Mouse (Mus musculus) intestine, embryonic 15.5 days (tissue): ENCODE results near the gene Myo9a. TPM values are rescaled to one million over a fixed set of nuclear protein-coding genes. Genes with fewer than 3 reads are reported as not detected.

Experiments used
- ATAC-seq: fragments of 200-750 bp; cut with Nextera tagmentation; 2 replicates; pipeline ENCODE4 v1.8.0; 2017; ENCODE audit warnings: moderate TSS enrichment, moderate library complexity
- H3K27ac ChIP-seq: fragments of 300-500 bp; sonication (generic); 2 replicates; pipeline ENCODE4 v1.5.1; 2015; ENCODE audit warnings: mild to moderate bottlenecking, inconsistent platforms
- H3K27me3 ChIP-seq: fragments of 300-500 bp; sonication (generic); replicated peaks from 2 replicates; pipeline ENCODE4 v1.6.1; 2015; ENCODE audit warnings: inconsistent platforms
- H3K36me3 ChIP-seq: fragments of 300-500 bp; sonication (generic); 2 replicates; pipeline ENCODE4 v1.6.1; 2015; ENCODE audit warnings: inconsistent platforms
- H3K4me1 ChIP-seq: fragments of 300-500 bp; sonication (generic); replicated peaks from 2 replicates; pipeline ENCODE4 v1.6.1; 2015; ENCODE audit warnings: inconsistent platforms
- H3K4me2 ChIP-seq: fragments of 300-500 bp; sonication (generic); replicated peaks from 2 replicates; pipeline ENCODE4 v1.6.1; 2015; ENCODE audit warnings: mild to moderate bottlenecking, inconsistent platforms
- H3K4me3 ChIP-seq: fragments of 300-500 bp; sonication (generic); replicated peaks from 2 replicates; pipeline ENCODE4 v1.5.1; 2015; ENCODE audit warnings: inconsistent platforms
- H3K9ac ChIP-seq: fragments of 300-500 bp; sonication (generic); 2 replicates; pipeline ENCODE4 v1.6.1; 2015; ENCODE audit warnings: inconsistent platforms
- H3K9me3 ChIP-seq: fragments of 300-500 bp; sonication (generic); 2 replicates; pipeline ENCODE4 v1.6.1; 2016; ENCODE audit warnings: inconsistent platforms
- WGBS: fragments of 180-500 bp; shearing (Covaris S2); methylation state at CpG from one replicate; pipeline ENCODE4 v1.1.7; 2015; 5-methylcytosine and 5-hydroxymethylcytosine counted together
- polyA plus RNA-seq: library from polyadenylated mRNA; unstranded; fragments of >200 nt; fragmentation: Nextera tagmentation; extraction: Ambion mirVana; gene quantifications from 2 replicates; pipeline ENCODE4 v1.2.1, GENCODE M21; 2015

Gene Myo9a
- polyA plus RNA-seq, 1 experiment from 2014 or later: 9.5 TPM

GRCm38 (mm10) chr9:59941885-59942350 is 191.2 kb downstream of the Myo9a start:
- Histone ChIP-seq H3K36me3 (no peaks in the 10 kb centered on the region), H3K4me1 (peaks cover 10% of the 10 kb centered on the region; the same call in 1 of the 2 replicates), H3K9me3 (no peaks in the 10 kb centered on the region), H3K4me2 (peak overlapping the region; percentile 39), H3K9ac (no peak overlapping the region), H3K27me3 (no peaks in the 10 kb centered on the region), H3K27ac (peak overlapping the region; percentile 57), H3K4me3 (no peak overlapping the region)
- 36% methylated on average over 9 of the region's 9 CpGs for WGBS
- 0 out of 2 replicates have a peak, but pooled peaks have one; percentile 32 for ATAC-seq

- H3K27ac ChIP-seq: peak overlapping the region; percentile 20; the same call in 1 of the 2 replicates
- H3K9me3 ChIP-seq: no peaks in the 10 kb centered on the region
- H3K4me2 ChIP-seq: no peak overlapping the region
- peak; percentile 88 for ATAC-seq
- no peak overlapping the region for H3K4me3 ChIP-seq
- WGBS: 31% methylated on average over 5 of the region's 5 CpGs
- H3K27me3 ChIP-seq: no peaks in the 10 kb centered on the region
- H3K9ac ChIP-seq: no peak overlapping the region
- peaks cover 10% of the 10 kb centered on the region for H3K4me1 ChIP-seq
- H3K36me3 ChIP-seq: no peaks in the 10 kb centered on the region
Measured at GRCm38 (mm10) chr9:59942501-59943085, 191.9 kb downstream of the Myo9a start.

- no peaks in the 10 kb centered on the region for H3K36me3 ChIP-seq
- no peaks in the 10 kb centered on the region for H3K27me3 ChIP-seq
- H3K27ac ChIP-seq: no peak overlapping the region
- 91% methylated on average over 6 of the region's 6 CpGs for WGBS
- no peaks in the 10 kb centered on the region for H3K9me3 ChIP-seq
- H3K4me2 ChIP-seq: no peak overlapping the region
- peaks cover 16% of the 10 kb centered on the region for H3K4me1 ChIP-seq
- H3K4me3 ChIP-seq: no peak overlapping the region
- ATAC-seq: no peak
- H3K9ac ChIP-seq: no peak overlapping the region
Measured at GRCm38 (mm10) chr9:59943826-59944225, 193.1 kb downstream of the Myo9a start.

- no peak for ATAC-seq
- Histone ChIP-seq H3K36me3 (no peaks in the 10 kb centered on the region), H3K9ac (no peak overlapping the region), H3K27me3 (no peaks in the 10 kb centered on the region), H3K27ac (no peak overlapping the region), H3K4me1 (peaks cover 17% of the 10 kb centered on the region), H3K4me3 (no peak overlapping the region), H3K9me3 (no peaks in the 10 kb centered on the region), H3K4me2 (no peak overlapping the region)
- 74% methylated on average over 3 of the region's 3 CpGs for WGBS
Measured at GRCm38 (mm10) chr9:59945241-59945640, 194.5 kb downstream of the Myo9a start.

- peak overlapping the region; percentile 22; the same call in 1 of the 2 replicates for H3K27ac ChIP-seq
- peaks cover 13% of the 10 kb centered on the region for H3K4me1 ChIP-seq
- H3K9me3 ChIP-seq: no peaks in the 10 kb centered on the region
- WGBS: 79% methylated on average over 8 of the region's 8 CpGs
- no peaks in the 10 kb centered on the region for H3K36me3 ChIP-seq
- no peak overlapping the region for H3K4me3 ChIP-seq
- peak overlapping the region; percentile 11; the same call in 1 of the 2 replicates for H3K4me2 ChIP-seq
- no peak for ATAC-seq
- no peak overlapping the region for H3K9ac ChIP-seq
- H3K27me3 ChIP-seq: no peaks in the 10 kb centered on the region
Measured at GRCm38 (mm10) chr9:59947271-59947670, 196.6 kb downstream of the Myo9a start.

- 49% methylated on average over 8 of the region's 8 CpGs for WGBS
- Histone ChIP-seq H3K27ac (peak overlapping the region; percentile 48; the same call in 1 of the 2 replicates), H3K9ac (no peak overlapping the region), H3K9me3 (no peaks in the 10 kb centered on the region), H3K36me3 (no peaks in the 10 kb centered on the region), H3K27me3 (no peaks in the 10 kb centered on the region), H3K4me2 (peak overlapping the region; percentile 37), H3K4me1 (peaks cover 13% of the 10 kb centered on the region), H3K4me3 (peak overlapping the region; percentile 11; the same call in 1 of the 2 replicates)
- ATAC-seq: no peak
Measured at GRCm38 (mm10) chr9:59948226-59948625, 197.5 kb downstream of the Myo9a start.

- no peak overlapping the region for H3K9ac ChIP-seq
- no peak overlapping the region for H3K4me3 ChIP-seq
- no peak for ATAC-seq
- H3K36me3 ChIP-seq: no peaks in the 10 kb centered on the region
- peak overlapping the region; percentile 37 for H3K4me2 ChIP-seq
- peaks cover 18% of the 10 kb centered on the region for H3K4me1 ChIP-seq
- no peaks in the 10 kb centered on the region for H3K9me3 ChIP-seq
- H3K27ac ChIP-seq: peak overlapping the region; percentile 48
- WGBS: 87% methylated on average over 17 of the region's 17 CpGs
- no peaks in the 10 kb centered on the region for H3K27me3 ChIP-seq
Measured at GRCm38 (mm10) chr9:59948691-59949250, 198.1 kb downstream of the Myo9a start.

GRCm38 (mm10) chr9:59949511-59949910 is 198.8 kb downstream of the Myo9a start:
- Histone ChIP-seq H3K9me3 (no peaks in the 10 kb centered on the region), H3K27ac (no peak overlapping the region), H3K27me3 (no peaks in the 10 kb centered on the region), H3K4me1 (peaks cover 17% of the 10 kb centered on the region), H3K4me3 (no peak overlapping the region), H3K9ac (no peak overlapping the region), H3K4me2 (no peak overlapping the region), H3K36me3 (no peaks in the 10 kb centered on the region)
- ATAC-seq: no peak
- 81% methylated on average over 6 of the region's 6 CpGs for WGBS

GRCm38 (mm10) chr9:59949981-59950380 is 199.3 kb downstream of the Myo9a start:
- Histone ChIP-seq H3K27me3 (no peaks in the 10 kb centered on the region), H3K9me3 (no peaks in the 10 kb centered on the region), H3K36me3 (no peaks in the 10 kb centered on the region), H3K4me3 (no peak overlapping the region), H3K4me1 (peaks cover 17% of the 10 kb centered on the region), H3K4me2 (no peak overlapping the region), H3K27ac (no peak overlapping the region), H3K9ac (no peak overlapping the region)
- WGBS: 86% methylated on average over 5 of the region's 5 CpGs
- ATAC-seq: no peak

GRCm38 (mm10) chr9:59951001-59951750 is 200.5 kb downstream of the Myo9a start:
- Histone ChIP-seq H3K9ac (no peak overlapping the region), H3K4me2 (no peak overlapping the region), H3K36me3 (no peaks in the 10 kb centered on the region), H3K4me3 (no peak overlapping the region), H3K4me1 (peaks cover 25% of the 10 kb centered on the region), H3K27ac (no peak overlapping the region), H3K27me3 (no peaks in the 10 kb centered on the region), H3K9me3 (no peaks in the 10 kb centered on the region)
- ATAC-seq: no peak
- WGBS: 90% methylated on average over 9 of the region's 9 CpGs

- Histone ChIP-seq H3K9ac (no peak overlapping the region), H3K27ac (peak overlapping the region; percentile 83), H3K36me3 (no peaks in the 10 kb centered on the region), H3K4me1 (peaks cover 30% of the 10 kb centered on the region), H3K27me3 (no peaks in the 10 kb centered on the region), H3K9me3 (no peaks in the 10 kb centered on the region), H3K4me3 (no peak overlapping the region), H3K4me2 (peak overlapping the region; percentile 44)
- WGBS: 55% methylated on average over 4 of the region's 4 CpGs
- peak; percentile 81 for ATAC-seq
Measured at GRCm38 (mm10) chr9:59951943-59952342, 201.2 kb downstream of the Myo9a start.

GRCm38 (mm10) chr9:59952515-59953070 is 201.9 kb downstream of the Myo9a start:
- WGBS: 54% methylated on average over 8 of the region's 8 CpGs
- H3K36me3 ChIP-seq: no peaks in the 10 kb centered on the region
- no peak overlapping the region for H3K9ac ChIP-seq
- H3K4me2 ChIP-seq: peak overlapping the region; percentile 44
- H3K4me1 ChIP-seq: peaks cover 33% of the 10 kb centered on the region
- ATAC-seq: peak; percentile 68
- H3K27me3 ChIP-seq: no peaks in the 10 kb centered on the region
- H3K9me3 ChIP-seq: no peaks in the 10 kb centered on the region
- peak overlapping the region; percentile 83 for H3K27ac ChIP-seq
- H3K4me3 ChIP-seq: no peak overlapping the region
